Mouse (Mus musculus): ENCODE data around the gene Mrps11. TPM values are rescaled to one million over a fixed set of nuclear protein-coding genes. Genes with fewer than 3 reads are reported as not detected.
A peak's percentile ranks its signal among the peaks of the same experiment; 100 is the strongest.

Mrps11 gene
- total and polyA plus RNA-seq, 2 experiments from 2014 or later: 53.1 to 56.8 TPM

DNA sequence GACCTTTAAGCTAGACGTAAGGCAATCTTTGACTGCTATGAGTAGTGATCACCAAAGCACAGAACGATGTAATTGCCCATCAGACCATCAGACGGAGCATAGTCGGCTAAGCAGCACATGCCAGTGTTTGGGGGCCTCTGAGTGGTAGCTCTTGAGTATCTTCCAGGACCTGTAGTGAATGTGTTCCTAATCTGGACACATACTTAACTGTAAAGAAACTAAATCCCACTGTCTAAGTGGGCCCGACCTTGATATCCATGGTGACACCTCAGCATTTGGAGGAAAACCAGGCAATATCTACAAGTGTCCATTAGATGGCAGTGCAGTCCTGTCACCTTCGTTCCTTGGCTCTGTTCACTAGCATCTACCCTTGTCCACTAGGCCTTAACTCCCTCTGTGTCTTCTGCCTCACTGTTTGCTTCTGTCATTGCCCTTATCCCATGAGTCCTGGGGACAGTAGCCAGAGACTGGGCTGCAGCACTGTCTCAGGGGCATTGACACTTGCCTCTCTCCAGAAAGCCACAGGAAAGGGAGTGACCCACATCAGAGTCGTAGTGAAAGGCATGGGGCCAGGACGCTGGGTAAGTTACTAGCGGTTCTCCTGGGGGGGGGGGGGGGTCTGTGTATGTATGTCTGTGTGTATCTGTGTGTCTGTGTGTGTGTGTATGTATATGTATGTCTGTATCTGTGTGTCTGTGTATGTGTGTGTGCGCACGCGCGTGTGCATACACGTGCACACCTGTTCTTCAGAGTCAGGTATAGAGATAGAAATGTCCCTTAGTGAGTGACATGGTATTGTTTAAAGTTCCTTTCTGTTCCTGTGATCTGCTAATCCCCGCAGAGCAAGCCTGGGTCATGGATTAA is 8.7 kb downstream of the Mrps11 start:
- no peak overlapping the region for H3K27ac ChIP-seq (ENCODE audit: low read depth, low read length)
- ATAC-seq (ENCODE audit: low FRiP score): peak; percentile 78
- peak; percentile 90 for DNase-seq (ENCODE audit: low spot score)

DNA sequence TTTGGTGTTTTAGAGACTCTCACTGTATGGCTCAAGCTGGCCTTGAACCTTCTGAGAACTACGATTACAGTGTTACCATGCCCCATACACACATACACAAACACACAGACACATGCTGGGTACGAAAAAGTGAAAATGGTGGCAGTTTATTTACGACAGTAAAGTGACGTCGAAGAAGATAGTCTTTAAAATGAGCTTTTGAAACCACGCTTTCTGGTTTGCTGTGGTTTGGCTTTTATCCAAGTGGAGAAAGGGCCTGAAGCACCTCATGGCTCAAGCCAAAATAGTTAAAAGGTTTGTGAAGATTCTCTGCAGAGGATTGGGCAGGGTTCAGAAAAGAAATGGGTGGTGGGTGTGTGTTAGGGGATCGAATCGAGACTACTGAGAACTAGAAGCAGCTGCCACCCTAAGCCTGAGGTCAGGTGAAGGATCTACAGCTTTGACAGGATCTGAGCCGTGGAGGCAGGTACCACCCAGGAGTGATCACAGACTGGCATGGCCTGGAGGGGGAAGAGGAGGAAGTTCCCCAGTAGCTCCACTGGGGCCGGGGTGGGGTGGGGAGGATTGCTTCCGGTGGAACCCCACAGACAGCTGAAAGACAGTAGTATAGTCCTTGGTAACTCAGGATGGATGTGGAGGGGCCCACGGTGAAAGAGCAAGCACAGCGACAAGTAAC is 11.1 kb downstream of the Mrps11 start:
- Histone ChIP-seq H3K4me3 (ENCODE audit: low read depth, low read length) (no peak overlapping the region), H3K27ac (ENCODE audit: low read depth, low read length) (no peak overlapping the region), H3K36me3 (ENCODE audit: insufficient read depth, low read length) (peaks cover 13% of the 10 kb centered on the region), H3K4me1 (ENCODE audit: insufficient read depth, low read length) (no peaks in the 10 kb centered on the region), H3K27me3 (ENCODE audit: insufficient read depth, low read length) (no peaks in the 10 kb centered on the region), H3K9me3 (ENCODE audit: low read length) (no peaks in the 10 kb centered on the region), H3K4me2 (ENCODE audit: low read depth, low read length, poor library complexity, severe bottlenecking) (no peak overlapping the region), H3K9ac (replicated peaks; ENCODE audit: low read length, poor library complexity, severe bottlenecking) (no peak overlapping the region)
- ATAC-seq (ENCODE audit: low FRiP score): no peak
- 94% methylated on average over 13 of the region's 13 CpGs for WGBS
- DNase-seq (ENCODE audit: low spot score): no peak
- TF ChIP-seq CTCF (IDR thresholded peaks at IDR 0.05): no peak

More for the DNA sequence above, 8.7 kb downstream of the Mrps11 start:
- Histone ChIP-seq H3K4me1 (ENCODE audit: insufficient read depth, low read length) (no peaks in the 10 kb centered on the region), H3K9ac (replicated peaks; ENCODE audit: low read length, poor library complexity, severe bottlenecking) (no peak overlapping the region), H3K9me3 (ENCODE audit: low read length) (no peaks in the 10 kb centered on the region), H3K4me2 (ENCODE audit: low read depth, low read length, poor library complexity, severe bottlenecking) (no peak overlapping the region), H3K4me3 (ENCODE audit: low read depth, low read length) (no peak overlapping the region), H3K27me3 (ENCODE audit: insufficient read depth, low read length) (no peaks in the 10 kb centered on the region), H3K36me3 (ENCODE audit: insufficient read depth, low read length) (peaks cover 17% of the 10 kb centered on the region)
- WGBS: 86% methylated on average over 15 of the region's 15 CpGs
- peak; percentile 97 for TF ChIP-seq CTCF (IDR thresholded peaks at IDR 0.05)

DNA sequence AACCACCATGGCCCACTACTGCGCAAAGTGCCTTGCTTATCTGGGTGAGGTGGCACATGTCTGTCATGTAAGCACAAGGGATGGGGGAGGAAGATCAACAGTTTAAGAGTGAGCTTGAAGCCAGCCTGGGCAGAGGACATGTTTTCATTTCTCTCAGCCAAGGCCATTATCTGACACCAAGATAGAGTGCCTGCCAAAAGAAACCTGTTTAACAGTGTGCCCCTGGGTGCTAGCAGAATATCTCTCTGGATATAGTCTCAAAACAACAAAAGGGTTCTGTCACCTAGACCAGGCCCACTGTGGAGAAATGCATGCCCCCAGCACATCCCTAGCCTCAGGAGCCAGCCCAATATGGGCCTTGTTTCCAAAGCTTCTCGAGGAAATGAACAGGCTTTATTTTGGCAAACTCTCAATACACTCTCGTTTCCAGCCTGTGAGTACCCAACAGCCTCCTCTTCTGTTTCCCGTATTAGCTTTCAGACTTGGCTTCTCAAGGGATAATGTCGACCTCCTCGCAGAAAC is 11.7 kb downstream of the Mrps11 start:
- no peak overlapping the region for H3K4me2 ChIP-seq (ENCODE audit: low read depth, low read length, poor library complexity, severe bottlenecking)
- no peaks in the 10 kb centered on the region for H3K9me3 ChIP-seq (ENCODE audit: low read length)
- no peak overlapping the region for H3K27ac ChIP-seq (ENCODE audit: low read depth, low read length)
- WGBS: 66% methylated on average over 6 of the region's 6 CpGs
- no peak for ATAC-seq (ENCODE audit: low FRiP score)
- no peak overlapping the region for H3K9ac ChIP-seq (replicated peaks; ENCODE audit: low read length, poor library complexity, severe bottlenecking)
- no peak overlapping the region for H3K4me3 ChIP-seq (ENCODE audit: low read depth, low read length)
- no peak for TF ChIP-seq CTCF (IDR thresholded peaks at IDR 0.05)
- no peaks in the 10 kb centered on the region for H3K4me1 ChIP-seq (ENCODE audit: insufficient read depth, low read length)
- no peaks in the 10 kb centered on the region for H3K27me3 ChIP-seq (ENCODE audit: insufficient read depth, low read length)
- no peak for DNase-seq (ENCODE audit: low spot score)
- peaks cover 9% of the 10 kb centered on the region for H3K36me3 ChIP-seq (ENCODE audit: insufficient read depth, low read length)

- no peak overlapping the region for H3K4me3 ChIP-seq (ENCODE audit: low read depth, low read length)
- H3K27me3 ChIP-seq (ENCODE audit: insufficient read depth, low read length): no peaks in the 10 kb centered on the region
- ATAC-seq (ENCODE audit: low FRiP score) (no peak), DNase-seq (ENCODE audit: low spot score) (no peak)
- H3K36me3 ChIP-seq (ENCODE audit: insufficient read depth, low read length): no peaks in the 10 kb centered on the region
- H3K4me1 ChIP-seq (ENCODE audit: insufficient read depth, low read length): no peaks in the 10 kb centered on the region
- no peak overlapping the region for H3K27ac ChIP-seq (ENCODE audit: low read depth, low read length)
- 91% methylated on average over 3 of the region's 3 CpGs for WGBS
- TF ChIP-seq CTCF (IDR thresholded peaks at IDR 0.05): no peak
- H3K9ac ChIP-seq (replicated peaks; ENCODE audit: low read length, poor library complexity, severe bottlenecking): no peak overlapping the region
- H3K4me2 ChIP-seq (ENCODE audit: low read depth, low read length, poor library complexity, severe bottlenecking): no peak overlapping the region
- no peaks in the 10 kb centered on the region for H3K9me3 ChIP-seq (ENCODE audit: low read length)
Observed at GRCm38 (mm10) chr7:78796624-78797023, 13.7 kb downstream of the Mrps11 start.

- Histone ChIP-seq H3K4me2 (ENCODE audit: low read depth, low read length, poor library complexity, severe bottlenecking) (no peak overlapping the region), H3K27ac (ENCODE audit: low read depth, low read length) (no peak overlapping the region)
- 35% methylated on average over 7 of the region's 9 CpGs for WGBS
Observed at GRCm38 (mm10) chr7:78797843-78798455, 15.0 kb downstream of the Mrps11 start.

More at GRCm38 (mm10) chr7:78797843-78798455, 15.0 kb downstream of the Mrps11 start:
- Histone ChIP-seq H3K4me3 (ENCODE audit: low read depth, low read length) (no peak overlapping the region), H3K27me3 (ENCODE audit: insufficient read depth, low read length) (no peaks in the 10 kb centered on the region), H3K9me3 (ENCODE audit: low read length) (no peaks in the 10 kb centered on the region), H3K36me3 (ENCODE audit: insufficient read depth, low read length) (no peaks in the 10 kb centered on the region), H3K9ac (replicated peaks; ENCODE audit: low read length, poor library complexity, severe bottlenecking) (no peak overlapping the region), H3K4me1 (ENCODE audit: insufficient read depth, low read length) (no peaks in the 10 kb centered on the region)
- ATAC-seq (ENCODE audit: low FRiP score) (peak; percentile 16; the same call in 1 of the 2 replicates), DNase-seq (ENCODE audit: low spot score) (peak; percentile 60)
- no peak for TF ChIP-seq CTCF (IDR thresholded peaks at IDR 0.05)
